Mouse (Mus musculus) forelimb bud, embryonic 11.5 days (tissue): ENCODE measurements around the gene Gm4064.
"Not testable (repeated sequence)": the region's sequence is repeated elsewhere in the genome, so short reads cannot be mapped to it uniquely, and the experiment has no call there.

Experiments
- DNase-seq: peaks from one replicate; pipeline ENCODE4 v3.0.0-alpha.2; 2012; ENCODE audit warnings: low read depth, low spot score

The Gm4064 gene

DNA sequence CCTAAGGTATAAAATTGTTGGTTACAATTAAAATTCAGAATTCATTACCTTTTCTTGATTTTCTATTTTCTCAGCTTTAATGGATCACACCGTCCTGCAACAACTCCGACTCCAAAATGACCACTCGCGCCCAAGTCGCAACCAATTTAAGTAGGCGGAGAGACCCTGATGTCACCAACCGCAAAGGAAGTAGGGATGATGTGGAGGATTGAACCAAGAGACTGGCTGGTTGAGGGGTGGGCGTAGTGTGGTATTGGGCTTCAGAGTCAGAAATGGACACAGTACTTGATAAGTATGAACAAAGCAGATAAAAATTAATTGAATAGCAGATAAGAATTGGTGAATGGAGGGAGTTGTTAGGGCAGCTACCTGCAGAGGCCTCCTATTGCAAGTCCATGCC lies at the start of gene Gm4064:
Gm4064 (minus strand) TSS at position 101 of the 400 bp plus-strand sequence.
- not testable (repeated sequence) for DNase-seq

DNA sequence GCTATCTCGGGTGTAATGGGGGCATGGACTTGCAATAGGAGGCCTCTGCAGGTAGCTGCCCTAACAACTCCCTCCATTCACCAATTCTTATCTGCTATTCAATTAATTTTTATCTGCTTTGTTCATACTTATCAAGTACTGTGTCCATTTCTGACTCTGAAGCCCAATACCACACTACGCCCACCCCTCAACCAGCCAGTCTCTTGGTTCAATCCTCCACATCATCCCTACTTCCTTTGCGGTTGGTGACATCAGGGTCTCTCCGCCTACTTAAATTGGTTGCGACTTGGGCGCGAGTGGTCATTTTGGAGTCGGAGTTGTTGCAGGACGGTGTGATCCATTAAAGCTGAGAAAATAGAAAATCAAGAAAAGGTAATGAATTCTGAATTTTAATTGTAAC lies 34.4 kb upstream of the Gm4064 start, which contains the start of the genes Rbmy and Gm10256:
Rbmy (plus strand) TSS at position 301 of the 400 bp plus-strand sequence.
Gm10256 (plus strand) TSS at position 320 of the 400 bp plus-strand sequence.
- not testable (repeated sequence) for DNase-seq
